Mouse (Mus musculus) small intestine, adult 2 months (tissue): ENCODE results near the gene Lmod3.

Experiments used
- CTCF ChIP-seq: fragments of 200-500 bp; IDR thresholded peaks from 2 replicates; pipeline ENCODE4 v1.5.1; 2012; ENCODE audit warnings: low read depth, mild to moderate bottlenecking, control low read depth, inconsistent platforms, low read length, moderate library complexity, mixed read lengths; ENCODE audit not compliant: insufficient replicate concordance, insufficient read length; ENCODE audit errors: extremely low read depth
- POLR2A ChIP-seq: fragments of 200-500 bp; IDR thresholded peaks from 2 replicates; pipeline ENCODE4 v1.6.1; 2012; ENCODE audit warnings: low read depth, mild to moderate bottlenecking, control low read depth, inconsistent platforms, low read length, moderate library complexity

- TF ChIP-seq CTCF (no peak), POLR2A (no peak)
These were observed 41.4 kb upstream of the Lmod3 start for GRCm38 (mm10) chr6:97293667-97294569.
